Mouse (Mus musculus) embryonic fibroblast, embryonic 13.5 days (primary cell): ENCODE measurements at regions not wholly inside any gene's neighbourhood (a gene's known extent, or its start where the extent isn't known, plus 50 kb on each side); places are given as distances from the start of the nearest gene placed in this dataset.

Source experiments
- CTCF ChIP-seq: IDR thresholded peaks from 2 replicates; pipeline ENCODE4 v1.5.1; 2011; ENCODE audit warnings: mild to moderate bottlenecking, control low read depth, low read length, moderate library complexity, borderline replicate concordance; ENCODE audit not compliant: insufficient read depth
- POLR2A ChIP-seq: IDR thresholded peaks from 2 replicates; pipeline ENCODE4 v1.6.1; 2011; ENCODE audit warnings: low read depth, mild to moderate bottlenecking, control low read depth, low read length, moderate library complexity

DNA sequence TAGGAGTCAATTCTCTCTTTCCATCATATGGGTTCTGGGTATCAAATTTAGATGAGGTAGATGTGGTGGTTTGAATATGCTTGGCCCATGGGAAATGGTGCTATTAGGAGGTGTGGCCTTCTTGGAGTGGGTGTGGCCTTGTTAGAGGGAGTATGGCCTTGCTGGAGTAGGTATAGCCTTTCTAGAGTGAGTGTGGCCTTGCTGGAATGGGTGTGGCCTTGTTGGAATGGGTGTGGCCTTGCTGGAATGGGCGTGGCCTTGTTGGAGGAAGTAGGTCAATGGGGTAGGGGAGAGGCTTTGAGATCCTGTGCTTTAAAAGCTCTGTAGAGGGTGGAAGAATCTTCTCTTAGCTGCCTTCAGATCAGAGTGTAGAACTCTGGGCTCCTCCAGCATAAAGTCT, 157.8 kb upstream of the Foxn2 start:
- no peak for TF ChIP-seq POLR2A
- TF ChIP-seq CTCF = no peak
